In the genomic region with DNA sequence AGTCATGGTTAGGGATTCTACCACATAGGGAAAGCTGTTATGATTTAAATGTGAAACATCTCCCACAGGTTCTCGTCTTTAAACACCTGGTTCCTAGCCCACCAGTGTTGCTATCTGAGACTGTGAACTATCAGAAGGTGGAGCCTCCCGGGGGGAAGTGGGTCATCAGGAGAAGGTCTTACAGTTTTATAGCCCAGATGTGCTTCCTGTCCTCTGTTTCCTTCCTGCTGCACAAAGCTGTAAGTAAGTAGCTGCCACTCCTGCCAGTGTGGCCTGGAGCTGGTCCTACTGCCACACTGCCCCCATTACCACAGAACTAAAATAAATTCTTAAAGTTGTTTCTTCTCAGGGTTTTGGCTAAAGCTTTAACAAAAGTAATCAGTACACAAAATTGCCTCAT, we compare ENCODE assay signal across 27 mouse cellular contexts.
DNase-seq lines count a peak whose midpoint lies in the region; ATAC-seq and TF ChIP-seq lines count a peak whose summit lies in the region.
"Had no signal": no experiment of that assay in that cellular context is flagged by ENCODE, and none has a peak within 500 bp of the region (broad histone marks: within the 10 kb centered on the region; RNA-seq: fewer than 3 reads in every experiment).

No protein-coding gene starts in this region.

- TF ChIP-seq CTCF in bone marrow macrophage, adult 2 months (IDR thresholded peaks at IDR 0.05; ENCODE audit: low read depth, low read length), result no peak

- TF ChIP-seq POLR2A in bone marrow macrophage, adult 2 months (IDR thresholded peaks at IDR 0.05; ENCODE audit: borderline replicate concordance, low read depth, low read length), result no peak

- H3K4me1 ChIP-seq in bone marrow macrophage, adult 2 months (ENCODE audit: control insufficient read depth, insufficient read depth, low read length), result peaks cover 12% of the 10 kb centered on the region
- peaks cover 6% of the 10 kb centered on the region for H3K4me1 ChIP-seq in midbrain, embryonic 11.5 days (ENCODE audit: control insufficient read depth, insufficient read depth, low read length)
- H3K4me1 ChIP-seq: limb, embryonic 15.5 days had no signal

- H3K4me2 ChIP-seq in midbrain, embryonic 11.5 days, result no peak overlapping the region
- H3K4me2 ChIP-seq: embryonic facial prominence, embryonic 13.5 days; forebrain, embryonic 12.5 days; hindbrain, embryonic 15.5 days; limb, embryonic 15.5 days; lung, embryonic 14.5 days had no signal

- peak; percentile 63 for ATAC-seq in megakaryocyte progenitor cell, adult 5-6 weeks (replicated peaks; ENCODE audit: poor library complexity)
- no peak for ATAC-seq in midbrain, embryonic 11.5 days (ENCODE audit: low FRiP score)

- no peaks in the 10 kb centered on the region for H3K36me3 ChIP-seq in midbrain, embryonic 11.5 days (ENCODE audit: control insufficient read depth, insufficient read depth, low read length)
- H3K36me3 ChIP-seq: embryonic facial prominence, embryonic 13.5 days; forebrain, embryonic 12.5 days; hindbrain, embryonic 15.5 days had no signal

- H3K9me3 ChIP-seq in midbrain, embryonic 11.5 days (ENCODE audit: control insufficient read depth, low read length), result no peaks in the 10 kb centered on the region
- H3K9me3 ChIP-seq: embryonic facial prominence, embryonic 13.5 days; forebrain, embryonic 12.5 days; hindbrain, embryonic 15.5 days; limb, embryonic 15.5 days had no signal

- H3K27ac ChIP-seq in bone marrow macrophage, adult 2 months (ENCODE audit: insufficient read depth, low read depth, low read length), result peak overlapping the region; percentile 67
- H3K27ac ChIP-seq in midbrain, embryonic 11.5 days (ENCODE audit: low read depth, low read length), result no peak overlapping the region
- H3K27ac ChIP-seq: embryonic facial prominence, embryonic 13.5 days; forebrain, embryonic 12.5 days; hindbrain, embryonic 15.5 days; limb, embryonic 15.5 days; liver, embryonic 14.5 days; stomach, postnatal 0 days had no signal

- WGBS in midbrain, embryonic 11.5 days, result 83% methylated on average over 2 of the region's 2 CpGs

- no peak overlapping the region for H3K9ac ChIP-seq in midbrain, embryonic 11.5 days (ENCODE audit: low read length)
- H3K9ac ChIP-seq: embryonic facial prominence, embryonic 13.5 days; forebrain, embryonic 12.5 days; hindbrain, embryonic 15.5 days; limb, embryonic 15.5 days; liver, embryonic 14.5 days; lung, embryonic 14.5 days had no signal

- DNase-seq in A20 (ENCODE audit: low read depth, low spot score), result peak; percentile 51
- peak; percentile 52 for DNase-seq in thymus, postnatal 14 days
- no peak for DNase-seq in adrenal gland, postnatal 36 days
- no peak for DNase-seq in midbrain, embryonic 11.5 days (ENCODE audit: low spot score, missing footprints)
- DNase-seq in spleen, adult 18-20 months, result no peak
- no peak for DNase-seq in ovary, postnatal 10 days (ENCODE audit: low spot score)
- DNase-seq: adrenal gland, postnatal 25 days; B cell, adult 2 months; cerebellum, adult 18-20 months; cerebellum, postnatal 14 days; embryo, embryonic 11 days; heart, postnatal 4 days; kidney, adult 9 months; kidney, postnatal 25 days; left cerebral cortex, postnatal 4 days; lung, embryonic 14.5 days; right cerebral cortex, adult 18-20 months; right cerebral cortex, postnatal 4 days had no signal

- H3K27me3 ChIP-seq in midbrain, embryonic 11.5 days (ENCODE audit: control insufficient read depth, insufficient read depth, low read length), result no peaks in the 10 kb centered on the region
- H3K27me3 ChIP-seq: embryonic facial prominence, embryonic 13.5 days; limb, embryonic 15.5 days had no signal

- no peak overlapping the region for H3K4me3 ChIP-seq in bone marrow macrophage, adult 2 months (ENCODE audit: insufficient read depth, low read length)
- no peak overlapping the region for H3K4me3 ChIP-seq in midbrain, embryonic 11.5 days (ENCODE audit: low read depth, low read length)
- H3K4me3 ChIP-seq: embryonic facial prominence, embryonic 13.5 days; erythroblast, embryonic 14.5 days; forebrain, embryonic 12.5 days; hindbrain, embryonic 15.5 days; limb, embryonic 15.5 days had no signal

Comparison
In these comparisons a context has a peak if more than half of its experiments do, and no peak if none do; other contexts are left out.
1. DNase-seq: peak in A20 (single experiment) and thymus, postnatal 14 days (single experiment); none in adrenal gland, postnatal 36 days (0 of 2), midbrain, embryonic 11.5 days (single experiment), spleen, adult 18-20 months (0 of 2) and ovary, postnatal 10 days (single experiment).